Mouse (Mus musculus): Measurements from ENCODE around the gene Ankrd39. TPM values are rescaled to one million over a fixed set of nuclear protein-coding genes. Genes with fewer than 3 reads are reported as not detected.

Ankrd39 gene
- polyA plus RNA-seq, 1 experiment from 2014 or later = 17.8 TPM

Small RNAs within 50 kb of the gene (microRNA-seq; reads per million reads assigned to microRNA genes)
- gene Gm47280 = not detected

Other genes starting within 250 kb of the Ankrd39 start
- gene Arid5a, start 239.7 kb downstream of the Ankrd39 start, polyA plus RNA-seq (2016; fragmentation: Nextera tagmentation; extraction: Ambion mirVana) = 3.4 and 4.0 TPM in 2 replicates
- gene Kansl3, start 178.3 kb downstream of the Ankrd39 start, polyA plus RNA-seq (2016; fragmentation: Nextera tagmentation; extraction: Ambion mirVana) = 49.7 and 53.6 TPM in 2 replicates
- 1.8 and 1.9 TPM in 2 replicates for gene Fer1l5, start 175.2 kb downstream of the Ankrd39 start, polyA plus RNA-seq (2016; fragmentation: Nextera tagmentation; extraction: Ambion mirVana)
- 63.5 and 69.9 TPM in 2 replicates for gene Lman2l, start 102.2 kb downstream of the Ankrd39 start, polyA plus RNA-seq (2016; fragmentation: Nextera tagmentation; extraction: Ambion mirVana)
- gene Cnnm4, start 75.8 kb downstream of the Ankrd39 start, polyA plus RNA-seq (2016; fragmentation: Nextera tagmentation; extraction: Ambion mirVana) = 15.5 and 15.6 TPM in 2 replicates
- 2.6 and 3.1 TPM in 2 replicates for gene Cnnm3, start 35.6 kb downstream of the Ankrd39 start, polyA plus RNA-seq (2016; fragmentation: Nextera tagmentation; extraction: Ambion mirVana)
- 16.3 and 17.4 TPM in 2 replicates for gene Ankrd23, start 10.6 kb downstream of the Ankrd39 start, polyA plus RNA-seq (2016; fragmentation: Nextera tagmentation; extraction: Ambion mirVana)
- 0.69 TPM in 1 of 2 replicates, not detected in the other for gene Gm42417, start 8.0 kb downstream of the Ankrd39 start, polyA plus RNA-seq (2016; fragmentation: Nextera tagmentation; extraction: Ambion mirVana)
- gene Sema4c, start 10.9 kb upstream of the Ankrd39 start, polyA plus RNA-seq (2016; fragmentation: Nextera tagmentation; extraction: Ambion mirVana) = 20.8 and 26.3 TPM in 2 replicates
- gene Fam178b, start 135.7 kb upstream of the Ankrd39 start, polyA plus RNA-seq (2016; fragmentation: Nextera tagmentation; extraction: Ambion mirVana) = 0.33 and 0.50 TPM in 2 replicates
- 531 and 539 TPM in 2 replicates for gene Cox5b, start 144.0 kb upstream of the Ankrd39 start, polyA plus RNA-seq (2016; fragmentation: Nextera tagmentation; extraction: Ambion mirVana)
- 0.10 and 0.24 TPM in 2 replicates for gene 4933424G06Rik, start 162.7 kb upstream of the Ankrd39 start, polyA plus RNA-seq (2016; fragmentation: Nextera tagmentation; extraction: Ambion mirVana)
- gene Actr1b, start 167.0 kb upstream of the Ankrd39 start, polyA plus RNA-seq (2016; fragmentation: Nextera tagmentation; extraction: Ambion mirVana) = 142 and 145 TPM in 2 replicates
- 0.26 and 0.43 TPM in 2 replicates for gene Zap70, start 214.4 kb upstream of the Ankrd39 start, polyA plus RNA-seq (2016; fragmentation: Nextera tagmentation; extraction: Ambion mirVana)

All from midbrain, embryonic 10.5 days (tissue).